Mouse (Mus musculus) stomach, embryonic 16.5 days (tissue): Measurements from ENCODE around the gene Gstm1. TPM values are rescaled to one million over a fixed set of nuclear protein-coding genes. Genes with fewer than 3 reads are reported as not detected.

Experiments
- ATAC-seq: fragments of 200-750 bp; cut with Nextera tagmentation; 2 replicates; pipeline ENCODE4 v1.8.0; 2017; ENCODE audit warnings: moderate number of reproducible peaks, moderate TSS enrichment; ENCODE audit not compliant: insufficient read depth, low FRiP score
- H3K27ac ChIP-seq: fragments of 300-500 bp; sonication (generic); 2 replicates; pipeline ENCODE4 v1.5.1; 2014; ENCODE audit warnings: low read length
- H3K27me3 ChIP-seq: fragments of 300-500 bp; sonication (generic); 2 replicates; pipeline ENCODE4 v1.6.1; 2014; ENCODE audit warnings: low read length, control low read depth, mixed read lengths; ENCODE audit not compliant: control insufficient read depth, insufficient read depth
- H3K36me3 ChIP-seq: fragments of 300-500 bp; sonication (generic); 2 replicates; pipeline ENCODE4 v1.6.1; 2014; ENCODE audit warnings: low read length; ENCODE audit not compliant: control insufficient read depth, insufficient read depth
- H3K4me1 ChIP-seq: fragments of 300-500 bp; sonication (generic); 2 replicates; pipeline ENCODE4 v1.6.1; 2014; ENCODE audit warnings: low read length, control low read depth, mixed read lengths; ENCODE audit not compliant: control insufficient read depth, insufficient read depth
- H3K4me2 ChIP-seq: fragments of 300-500 bp; sonication (generic); 2 replicates; pipeline ENCODE4 v1.6.1; 2014; ENCODE audit warnings: low read depth, low read length, mixed read lengths
- H3K4me3 ChIP-seq: fragments of 300-500 bp; sonication (generic); replicated peaks from 2 replicates; pipeline ENCODE4 v1.5.1; 2014; ENCODE audit warnings: mild to moderate bottlenecking, low read length
- H3K9ac ChIP-seq: fragments of 300-500 bp; sonication (generic); 2 replicates; pipeline ENCODE4 v1.6.1; 2014; ENCODE audit warnings: low read length
- H3K9me3 ChIP-seq: fragments of 300-500 bp; sonication (generic); replicated peaks from 2 replicates; pipeline ENCODE4 v1.6.1; 2016; ENCODE audit warnings: low read length, control low read depth; ENCODE audit not compliant: control insufficient read depth
- WGBS: fragments of 180-500 bp; shearing (Covaris S2); extraction: QIAGEN DNeasy Blood & Tissue Kit; methylation state at CpG from one replicate; pipeline ENCODE4 v1.1.7; 2014; 5-methylcytosine and 5-hydroxymethylcytosine counted together
- polyA plus RNA-seq: library from polyadenylated mRNA; unstranded; fragments of >200 nt; fragmentation: Nextera tagmentation; extraction: Ambion mirVana; gene quantifications from 2 replicates; pipeline ENCODE4 v1.2.1, GENCODE M21; 2015

Gstm1 gene
- polyA plus RNA-seq, 1 experiment from 2014 or later, result 513 TPM

GRCm38 (mm10) chr3:108044394-108045140 lies 26.8 kb upstream of the Gstm1 start, which contains the start of gene Gstm4:
Gstm4 (minus strand) TSS chr3:108044894.
- 4% methylated on average over 29 of the region's 29 CpGs for WGBS
- no peaks in the 10 kb centered on the region for H3K36me3 ChIP-seq
- peaks cover 13% of the 10 kb centered on the region; the same call in 1 of the 2 replicates for H3K4me1 ChIP-seq
- peak within 1 kb of the TSS; percentile 80 for H3K27ac ChIP-seq
- H3K9me3 ChIP-seq, result no peaks in the 10 kb centered on the region
- peak within 1 kb of the TSS; percentile 62 for H3K4me3 ChIP-seq
- peak within 1 kb of the TSS; percentile 93 for H3K4me2 ChIP-seq
- peak within 1 kb of the TSS; percentile 80 for H3K9ac ChIP-seq
- H3K27me3 ChIP-seq, result no peaks in the 10 kb centered on the region
- ATAC-seq, result peak; percentile 94

GRCm38 (mm10) chr3:108033156-108033555 lies 15.4 kb upstream of the Gstm1 start:
- H3K4me2 ChIP-seq, result no peak overlapping the region
- no peaks in the 10 kb centered on the region for H3K27me3 ChIP-seq
- H3K4me3 ChIP-seq, result no peak overlapping the region
- H3K27ac ChIP-seq, result no peak overlapping the region
- H3K36me3 ChIP-seq, result no peaks in the 10 kb centered on the region
- no peak for ATAC-seq
- no peak overlapping the region for H3K9ac ChIP-seq
- H3K4me1 ChIP-seq, result no peaks in the 10 kb centered on the region
- 49% methylated on average over 5 of the region's 5 CpGs for WGBS
- H3K9me3 ChIP-seq, result no peaks in the 10 kb centered on the region

- Histone ChIP-seq H3K27ac (no peak overlapping the region), H3K36me3 (no peaks in the 10 kb centered on the region), H3K4me3 (no peak overlapping the region), H3K27me3 (no peaks in the 10 kb centered on the region), H3K9ac (no peak overlapping the region), H3K9me3 (no peaks in the 10 kb centered on the region), H3K4me2 (no peak overlapping the region), H3K4me1 (no peaks in the 10 kb centered on the region)
- no peak for ATAC-seq
Measured at GRCm38 (mm10) chr3:108032113-108032512, 14.3 kb upstream of the Gstm1 start.

- H3K27me3 ChIP-seq, result no peaks in the 10 kb centered on the region
- H3K9ac ChIP-seq, result no peak overlapping the region
- H3K9me3 ChIP-seq, result no peaks in the 10 kb centered on the region
- 88% methylated on average over 4 of the region's 4 CpGs for WGBS
- no peaks in the 10 kb centered on the region for H3K4me1 ChIP-seq
- no peak overlapping the region for H3K27ac ChIP-seq
- H3K4me2 ChIP-seq, result no peak overlapping the region
- H3K36me3 ChIP-seq, result no peaks in the 10 kb centered on the region
- ATAC-seq, result no peak
- no peak overlapping the region for H3K4me3 ChIP-seq
Measured at GRCm38 (mm10) chr3:108028641-108029365, 11.0 kb upstream of the Gstm1 start.

- no peak overlapping the region for H3K4me3 ChIP-seq
- WGBS, result 59% methylated on average over 1 of the region's 1 CpGs
- H3K27me3 ChIP-seq, result no peaks in the 10 kb centered on the region
- H3K4me1 ChIP-seq, result peaks cover 5% of the 10 kb centered on the region; the same call in 1 of the 2 replicates
- no peaks in the 10 kb centered on the region for H3K9me3 ChIP-seq
- ATAC-seq, result peak; percentile 71; the same call in 1 of the 2 replicates
- 0 out of 2 replicates have a peak overlapping the region, but pooled peaks have one; percentile 4 for H3K27ac ChIP-seq
- H3K36me3 ChIP-seq, result no peaks in the 10 kb centered on the region
- no peak overlapping the region for H3K9ac ChIP-seq
- H3K4me2 ChIP-seq, result no peak overlapping the region
Measured at GRCm38 (mm10) chr3:108026597-108026996, 8.8 kb upstream of the Gstm1 start.

- no peaks in the 10 kb centered on the region for H3K27me3 ChIP-seq
- peak overlapping the region; percentile 56; the same call in 1 of the 2 replicates for H3K27ac ChIP-seq
- ATAC-seq, result peak; percentile 71; the same call in 1 of the 2 replicates
- H3K9ac ChIP-seq, result no peak overlapping the region
- H3K4me2 ChIP-seq, result no peak overlapping the region
- no peaks in the 10 kb centered on the region for H3K9me3 ChIP-seq
- WGBS, result 54% methylated on average over 5 of the region's 5 CpGs
- no peaks in the 10 kb centered on the region for H3K36me3 ChIP-seq
- H3K4me1 ChIP-seq, result peaks cover 5% of the 10 kb centered on the region; the same call in 1 of the 2 replicates
- no peak overlapping the region for H3K4me3 ChIP-seq
Measured at GRCm38 (mm10) chr3:108026049-108026448, 8.3 kb upstream of the Gstm1 start.

GRCm38 (mm10) chr3:108025318-108025717 lies 7.5 kb upstream of the Gstm1 start:
- Histone ChIP-seq H3K36me3 (no peaks in the 10 kb centered on the region), H3K4me1 (peaks cover 5% of the 10 kb centered on the region; the same call in 1 of the 2 replicates), H3K4me3 (no peak overlapping the region), H3K27me3 (no peaks in the 10 kb centered on the region), H3K9me3 (no peaks in the 10 kb centered on the region), H3K27ac (peak overlapping the region; percentile 56), H3K4me2 (no peak overlapping the region), H3K9ac (no peak overlapping the region)
- peak; percentile 63 for ATAC-seq
- WGBS, result 32% methylated on average over 4 of the region's 4 CpGs

GRCm38 (mm10) chr3:108022650-108023049 lies 4.9 kb upstream of the Gstm1 start:
- H3K27ac ChIP-seq, result no peak overlapping the region

More at GRCm38 (mm10) chr3:108022650-108023049, 4.9 kb upstream of the Gstm1 start:
- H3K36me3 ChIP-seq, result no peaks in the 10 kb centered on the region
- WGBS, result 55% methylated on average over 6 of the region's 6 CpGs
- no peak for ATAC-seq
- no peak overlapping the region for H3K9ac ChIP-seq
- H3K27me3 ChIP-seq, result no peaks in the 10 kb centered on the region
- H3K4me3 ChIP-seq, result no peak overlapping the region
- H3K4me1 ChIP-seq, result peaks cover 8% of the 10 kb centered on the region
- 0 out of 2 replicates have a peak overlapping the region, but pooled peaks have one; percentile 8 for H3K4me2 ChIP-seq
- no peaks in the 10 kb centered on the region for H3K9me3 ChIP-seq
